Mouse (Mus musculus): Measurements from ENCODE around the gene Tmco1. TPM values are rescaled to one million over a fixed set of nuclear protein-coding genes. Genes with fewer than 3 reads are reported as not detected.
A peak's percentile ranks its signal among the peaks of the same experiment; 100 is the strongest.

Gene Tmco1
- polyA plus RNA-seq, 1 experiment from 2014 or later = 79.7 TPM

DNA sequence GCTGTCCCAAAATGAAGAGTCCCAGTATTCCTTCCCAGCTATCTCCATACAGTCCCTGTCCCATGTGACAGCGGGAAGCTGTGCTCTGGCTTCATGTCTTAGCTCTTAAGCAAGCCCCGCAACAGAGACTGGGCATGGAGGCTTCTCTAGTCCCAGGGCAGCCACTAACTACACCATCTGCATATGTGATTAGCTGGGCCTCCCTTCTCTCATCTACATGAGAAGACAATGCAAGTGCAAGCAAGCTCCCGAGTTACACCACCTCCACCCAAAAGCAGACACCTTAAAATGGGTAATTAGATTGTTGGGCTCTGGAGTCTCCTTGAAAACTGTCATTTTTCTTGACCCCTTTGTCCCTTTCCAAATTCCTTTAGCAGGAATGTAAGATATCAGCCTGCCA lies 26.1 kb upstream of the Tmco1 start:
- H3K9ac ChIP-seq (replicated peaks; ENCODE audit: low read depth, low read length) = no peak overlapping the region
- no peak overlapping the region for H3K27ac ChIP-seq (ENCODE audit: low read length)
- H3K4me1 ChIP-seq (replicated peaks; ENCODE audit: control insufficient read depth, insufficient read depth, low read length) = peaks cover 16% of the 10 kb centered on the region
- H3K4me3 ChIP-seq (replicated peaks; ENCODE audit: low read length) = no peak overlapping the region
- no peak for ATAC-seq
- no peaks in the 10 kb centered on the region for H3K9me3 ChIP-seq (ENCODE audit: control insufficient read depth, low read length)
- H3K36me3 ChIP-seq (ENCODE audit: control insufficient read depth, insufficient read depth) = no peaks in the 10 kb centered on the region
- WGBS = 30% methylated on average over 3 of the region's 3 CpGs
- 0 out of 2 replicates have a peak overlapping the region, but pooled peaks have one; percentile 53 for H3K4me2 ChIP-seq (ENCODE audit: low read length)
- no peaks in the 10 kb centered on the region for H3K27me3 ChIP-seq (replicated peaks; ENCODE audit: control insufficient read depth, insufficient read depth, low read length)

DNA sequence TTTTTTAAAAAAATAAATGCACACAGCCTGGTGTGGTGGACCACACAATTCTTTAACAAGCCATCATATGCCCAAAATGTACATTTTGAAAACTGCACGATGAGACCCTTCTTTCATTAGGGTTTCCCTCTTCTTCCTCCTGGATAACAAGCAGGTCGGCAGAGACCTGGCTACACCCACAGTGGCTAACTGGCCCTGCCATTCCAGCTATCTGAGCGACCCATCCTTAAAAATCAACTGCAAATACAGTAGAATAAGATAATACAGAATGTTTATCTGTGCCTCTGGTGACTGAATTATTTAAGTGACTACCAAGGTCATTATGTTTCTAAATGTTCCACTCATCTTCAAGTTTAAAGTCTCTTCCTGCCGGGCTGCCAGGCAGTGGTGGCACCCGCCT lies 25.4 kb upstream of the Tmco1 start:
- Histone ChIP-seq H3K9me3 (ENCODE audit: control insufficient read depth, low read length) (no peaks in the 10 kb centered on the region), H3K36me3 (ENCODE audit: control insufficient read depth, insufficient read depth) (no peaks in the 10 kb centered on the region), H3K27me3 (replicated peaks; ENCODE audit: control insufficient read depth, insufficient read depth, low read length) (no peaks in the 10 kb centered on the region), H3K4me1 (replicated peaks; ENCODE audit: control insufficient read depth, insufficient read depth, low read length) (peaks cover 16% of the 10 kb centered on the region), H3K27ac (ENCODE audit: low read length) (no peak overlapping the region), H3K4me3 (replicated peaks; ENCODE audit: low read length) (peak overlapping the region; percentile 85), H3K9ac (replicated peaks; ENCODE audit: low read depth, low read length) (peak overlapping the region; percentile 88), H3K4me2 (ENCODE audit: low read length) (peak overlapping the region; percentile 53)
- ATAC-seq = no peak
- 49% methylated on average over 5 of the region's 5 CpGs for WGBS

DNA sequence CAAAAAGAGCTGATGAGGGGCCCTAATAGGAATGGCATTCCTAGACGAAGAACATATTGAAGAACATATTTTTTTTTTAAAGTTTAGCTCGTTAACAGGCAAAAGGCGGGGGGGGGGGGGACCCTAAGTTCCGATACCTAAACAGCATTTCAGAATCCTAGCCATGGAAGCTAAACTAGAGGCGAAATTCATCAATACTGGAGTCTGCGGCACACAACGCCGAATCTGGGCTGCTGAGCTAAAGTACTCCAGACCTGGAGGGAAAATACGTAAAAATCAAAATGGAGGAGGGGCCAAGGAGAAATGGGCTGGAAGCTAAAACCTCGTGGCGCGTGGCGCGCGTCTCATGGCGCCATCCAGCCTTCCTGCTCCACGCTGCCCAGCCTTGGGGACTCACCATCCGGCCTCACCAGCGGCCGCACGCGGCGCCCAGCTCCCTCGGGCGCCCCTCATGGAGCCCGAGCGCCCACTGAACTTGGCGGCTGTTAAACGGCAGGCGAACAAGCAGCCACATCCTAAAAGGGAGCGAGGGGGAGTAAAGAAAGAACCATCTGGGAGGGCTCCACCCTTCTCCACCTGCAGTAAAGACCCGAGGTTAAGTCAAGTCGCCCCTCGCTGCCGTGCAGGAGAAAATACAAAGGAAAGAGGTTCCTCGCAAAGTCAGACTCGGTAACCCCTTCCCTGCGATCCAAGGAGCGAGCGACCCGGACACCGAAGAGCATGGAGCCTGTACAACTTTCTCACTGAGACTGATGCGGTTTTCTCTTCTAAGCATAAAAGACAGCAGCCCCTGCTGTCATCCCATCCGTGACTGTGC lies 24.5 kb upstream of the Tmco1 start:
- Histone ChIP-seq H3K36me3 (ENCODE audit: control insufficient read depth, insufficient read depth) (no peaks in the 10 kb centered on the region), H3K4me2 (ENCODE audit: low read length) (peak overlapping the region; percentile 53), H3K9ac (replicated peaks; ENCODE audit: low read depth, low read length) (peak overlapping the region; percentile 88), H3K4me1 (replicated peaks; ENCODE audit: control insufficient read depth, insufficient read depth, low read length) (peaks cover 16% of the 10 kb centered on the region), H3K4me3 (replicated peaks; ENCODE audit: low read length) (peak overlapping the region; percentile 85), H3K9me3 (ENCODE audit: control insufficient read depth, low read length) (no peaks in the 10 kb centered on the region), H3K27ac (ENCODE audit: low read length) (peak overlapping the region; percentile 98), H3K27me3 (replicated peaks; ENCODE audit: control insufficient read depth, insufficient read depth, low read length) (no peaks in the 10 kb centered on the region)
- ATAC-seq = peak; percentile 57
- under 1% methylated on average over 44 of the region's 44 CpGs for WGBS

DNA sequence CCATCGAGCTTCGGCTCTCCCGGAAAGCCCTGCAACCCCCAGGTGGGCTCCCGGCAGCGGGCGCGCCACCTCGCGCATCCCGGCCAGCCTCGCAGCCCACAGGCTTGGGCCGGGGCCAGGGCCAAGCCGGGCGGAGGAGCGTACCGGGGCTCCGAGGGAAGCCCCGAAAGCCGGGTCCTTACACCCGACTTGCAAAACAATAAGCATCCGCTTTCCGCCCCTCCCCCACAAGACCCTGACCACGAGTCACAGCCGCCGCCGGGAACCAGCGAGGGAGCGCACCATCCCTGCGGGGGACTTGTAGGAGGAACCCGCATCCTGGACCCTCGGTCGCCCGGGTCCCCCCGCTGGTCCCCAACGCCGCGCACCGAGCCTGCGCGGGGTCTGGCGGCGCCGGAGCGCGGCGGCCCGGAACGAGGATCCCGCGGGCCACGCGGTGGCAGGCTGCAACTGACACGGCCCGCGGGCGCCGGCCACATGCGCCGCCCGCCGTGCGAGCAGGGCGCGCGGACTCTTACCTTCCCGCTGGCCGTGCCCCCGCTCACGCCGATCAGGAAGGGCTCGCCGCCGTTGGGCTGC lies 23.8 kb upstream of the Tmco1 start:
- H3K9me3 ChIP-seq (ENCODE audit: control insufficient read depth, low read length) = no peaks in the 10 kb centered on the region
- no peaks in the 10 kb centered on the region for H3K36me3 ChIP-seq (ENCODE audit: control insufficient read depth, insufficient read depth)
- H3K27me3 ChIP-seq (replicated peaks; ENCODE audit: control insufficient read depth, insufficient read depth, low read length) = no peaks in the 10 kb centered on the region
- H3K9ac ChIP-seq (replicated peaks; ENCODE audit: low read depth, low read length) = peak overlapping the region; percentile 88
- H3K27ac ChIP-seq (ENCODE audit: low read length) = peak overlapping the region; percentile 98
- H3K4me1 ChIP-seq (replicated peaks; ENCODE audit: control insufficient read depth, insufficient read depth, low read length) = peaks cover 16% of the 10 kb centered on the region
- H3K4me2 ChIP-seq (ENCODE audit: low read length) = peak overlapping the region; percentile 53
- peak; percentile 68 for ATAC-seq
- H3K4me3 ChIP-seq (replicated peaks; ENCODE audit: low read length) = peak overlapping the region; percentile 85
- under 1% methylated on average over 62 of the region's 73 CpGs for WGBS

DNA sequence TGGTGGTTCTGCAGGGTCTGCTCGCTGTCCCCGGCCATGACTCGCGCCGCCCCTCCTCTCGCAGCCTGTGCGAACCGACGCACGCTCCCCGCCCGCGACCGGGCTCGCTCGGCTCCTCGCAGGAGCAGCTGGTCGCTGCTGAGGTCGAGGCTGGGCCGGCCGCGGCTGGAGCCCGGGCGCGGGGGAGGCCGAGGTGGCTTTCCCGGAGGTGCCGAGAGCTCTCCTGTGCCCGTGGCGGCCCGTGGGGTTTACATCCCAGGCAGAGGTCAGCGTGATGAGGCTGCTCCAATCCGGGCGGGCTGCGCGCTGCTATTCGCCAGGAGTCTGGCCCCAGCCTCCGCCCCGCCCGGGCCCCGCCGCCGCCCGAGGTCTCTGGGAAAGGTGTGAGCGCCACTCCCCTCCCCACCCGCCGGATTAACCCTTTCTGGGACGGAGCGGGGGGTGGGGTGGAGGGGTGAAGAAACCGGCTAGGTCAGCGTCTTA lies 23.3 kb upstream of the Tmco1 start:
- ATAC-seq = peak; percentile 84
- peaks cover 20% of the 10 kb centered on the region for H3K4me1 ChIP-seq (replicated peaks; ENCODE audit: control insufficient read depth, insufficient read depth, low read length)
- H3K27me3 ChIP-seq (replicated peaks; ENCODE audit: control insufficient read depth, insufficient read depth, low read length) = no peaks in the 10 kb centered on the region
- H3K9me3 ChIP-seq (ENCODE audit: control insufficient read depth, low read length) = no peaks in the 10 kb centered on the region
- no peaks in the 10 kb centered on the region for H3K36me3 ChIP-seq (ENCODE audit: control insufficient read depth, insufficient read depth)
- peak overlapping the region; percentile 88 for H3K9ac ChIP-seq (replicated peaks; ENCODE audit: low read depth, low read length)
- WGBS = under 1% methylated on average over 42 of the region's 51 CpGs
- peak overlapping the region; percentile 98 for H3K27ac ChIP-seq (ENCODE audit: low read length)
- H3K4me2 ChIP-seq (ENCODE audit: low read length) = peak overlapping the region; percentile 53
- peak overlapping the region; percentile 85 for H3K4me3 ChIP-seq (replicated peaks; ENCODE audit: low read length)

DNA sequence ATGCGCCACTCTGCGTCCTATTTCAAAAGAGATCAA lies 23.0 kb upstream of the Tmco1 start, which contains the start of gene Uck2:
Uck2 (minus strand) TSS at position 1 of the 36 bp plus-strand sequence.
- peak within 1 kb of the TSS; percentile 85 for H3K4me3 ChIP-seq (replicated peaks; ENCODE audit: low read length)
- H3K4me2 ChIP-seq (ENCODE audit: low read length) = peak within 1 kb of the TSS; percentile 53
- no peaks in the 10 kb centered on the region for H3K9me3 ChIP-seq (ENCODE audit: control insufficient read depth, low read length)
- WGBS = 0% methylated on average over 2 of the region's 2 CpGs
- H3K9ac ChIP-seq (replicated peaks; ENCODE audit: low read depth, low read length) = peak within 1 kb of the TSS; percentile 88
- ATAC-seq = no peak
- peak within 1 kb of the TSS; percentile 98 for H3K27ac ChIP-seq (ENCODE audit: low read length)
- H3K27me3 ChIP-seq (replicated peaks; ENCODE audit: control insufficient read depth, insufficient read depth, low read length) = no peaks in the 10 kb centered on the region
- H3K4me1 ChIP-seq (replicated peaks; ENCODE audit: control insufficient read depth, insufficient read depth, low read length) = peaks cover 22% of the 10 kb centered on the region
- no peaks in the 10 kb centered on the region for H3K36me3 ChIP-seq (ENCODE audit: control insufficient read depth, insufficient read depth)

DNA sequence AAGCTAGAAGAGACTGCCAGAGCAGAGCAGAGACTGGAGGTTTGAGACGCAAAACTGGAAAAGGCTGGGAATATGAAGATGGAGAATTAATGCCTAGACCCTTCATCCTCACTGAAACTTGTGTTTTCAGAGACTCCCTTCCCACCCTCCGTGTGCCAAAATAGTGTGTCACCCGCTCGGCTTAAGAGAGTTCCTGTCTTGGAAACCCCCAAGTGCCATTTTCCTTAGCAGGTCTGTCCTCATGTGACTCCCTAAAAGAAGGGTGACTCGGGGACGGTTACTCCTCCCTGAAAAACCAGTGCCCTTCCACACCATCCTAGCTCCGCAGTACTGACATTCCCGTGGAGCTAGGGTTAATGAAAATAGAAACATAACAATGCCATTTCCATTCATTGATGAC lies 22.8 kb upstream of the Tmco1 start:
- Histone ChIP-seq H3K4me2 (ENCODE audit: low read length) (peak overlapping the region; percentile 53), H3K27ac (ENCODE audit: low read length) (peak overlapping the region; percentile 98), H3K4me1 (replicated peaks; ENCODE audit: control insufficient read depth, insufficient read depth, low read length) (peaks cover 22% of the 10 kb centered on the region), H3K36me3 (ENCODE audit: control insufficient read depth, insufficient read depth) (no peaks in the 10 kb centered on the region), H3K4me3 (replicated peaks; ENCODE audit: low read length) (peak overlapping the region; percentile 85), H3K27me3 (replicated peaks; ENCODE audit: control insufficient read depth, insufficient read depth, low read length) (no peaks in the 10 kb centered on the region), H3K9me3 (ENCODE audit: control insufficient read depth, low read length) (no peaks in the 10 kb centered on the region), H3K9ac (replicated peaks; ENCODE audit: low read depth, low read length) (peak overlapping the region; percentile 88)
- ATAC-seq = 0 out of 2 replicates have a peak, but pooled peaks have one; percentile 0
- WGBS = under 1% methylated on average over 8 of the region's 8 CpGs

DNA sequence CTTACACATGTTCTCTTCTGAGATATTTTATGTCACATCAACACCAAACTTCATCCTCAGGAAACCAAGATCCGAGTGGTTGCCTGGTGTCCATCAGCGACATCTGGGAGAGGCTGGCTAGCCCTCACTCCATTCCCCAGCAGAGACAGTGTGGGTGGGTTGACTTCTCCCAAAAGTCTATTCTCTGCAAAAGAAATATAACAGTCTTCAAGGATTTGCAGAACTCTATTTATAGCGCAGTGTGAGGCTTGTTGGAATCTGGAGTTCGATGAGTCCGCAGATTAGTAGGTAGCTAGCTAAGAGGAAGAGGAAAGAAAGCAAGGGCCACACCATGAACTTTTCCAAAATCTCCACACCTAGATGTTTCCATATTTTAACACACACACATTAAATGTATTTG lies 21.0 kb upstream of the Tmco1 start:
- Histone ChIP-seq H3K4me2 (ENCODE audit: low read length) (no peak overlapping the region), H3K4me3 (replicated peaks; ENCODE audit: low read length) (no peak overlapping the region), H3K4me1 (replicated peaks; ENCODE audit: control insufficient read depth, insufficient read depth, low read length) (peaks cover 20% of the 10 kb centered on the region), H3K27me3 (replicated peaks; ENCODE audit: control insufficient read depth, insufficient read depth, low read length) (no peaks in the 10 kb centered on the region), H3K9ac (replicated peaks; ENCODE audit: low read depth, low read length) (no peak overlapping the region), H3K9me3 (ENCODE audit: control insufficient read depth, low read length) (no peaks in the 10 kb centered on the region), H3K36me3 (ENCODE audit: control insufficient read depth, insufficient read depth) (no peaks in the 10 kb centered on the region), H3K27ac (ENCODE audit: low read length) (no peak overlapping the region)
- no peak for ATAC-seq
- 92% methylated on average over 5 of the region's 5 CpGs for WGBS

DNA sequence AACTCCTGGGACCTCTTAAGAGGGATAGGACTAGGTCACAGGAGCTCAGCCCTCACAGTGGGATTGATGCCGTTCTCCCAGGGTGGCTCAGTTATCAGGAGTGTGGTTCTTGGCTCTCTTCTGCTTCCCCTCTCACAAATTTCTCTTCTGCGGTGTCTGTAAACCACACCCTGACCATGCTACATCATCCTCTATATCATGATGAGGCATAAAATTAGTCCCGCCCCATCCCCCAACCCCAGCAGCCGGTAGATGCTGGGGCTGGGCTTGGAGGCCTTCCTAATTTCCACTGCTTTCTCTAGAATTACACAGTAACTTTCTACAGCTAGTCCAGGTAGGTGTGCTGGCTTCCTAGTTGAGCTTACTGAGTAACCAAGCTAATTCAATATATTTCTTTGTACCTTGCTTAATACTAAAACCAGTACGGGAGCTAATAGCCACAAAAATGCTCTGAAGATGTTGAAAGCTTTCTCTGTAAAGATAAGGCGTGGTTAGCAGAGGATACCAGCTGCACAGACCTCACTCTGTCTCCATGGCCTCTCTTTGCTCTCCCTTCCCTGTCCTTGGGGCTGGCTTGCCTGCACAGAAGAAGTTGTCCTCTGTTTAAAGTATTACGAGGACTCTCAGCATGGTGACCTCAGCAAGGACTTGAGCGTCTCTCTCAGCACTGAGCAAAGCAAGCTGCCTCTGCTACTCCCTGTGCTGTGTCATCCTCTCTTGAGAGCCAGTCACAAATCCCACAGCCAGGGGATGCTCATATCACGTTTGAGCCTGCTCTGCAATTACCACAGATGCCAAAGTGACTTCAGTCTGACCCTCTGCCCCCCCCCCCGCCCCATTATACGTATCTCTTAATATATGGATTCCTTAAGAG lies 19.3 kb upstream of the Tmco1 start:
- H3K4me3 ChIP-seq (replicated peaks; ENCODE audit: low read length) = no peak overlapping the region
- no peaks in the 10 kb centered on the region for H3K36me3 ChIP-seq (ENCODE audit: control insufficient read depth, insufficient read depth)
- H3K27me3 ChIP-seq (replicated peaks; ENCODE audit: control insufficient read depth, insufficient read depth, low read length) = no peaks in the 10 kb centered on the region
- no peak overlapping the region for H3K4me2 ChIP-seq (ENCODE audit: low read length)
- peaks cover 10% of the 10 kb centered on the region for H3K4me1 ChIP-seq (replicated peaks; ENCODE audit: control insufficient read depth, insufficient read depth, low read length)
- no peak overlapping the region for H3K27ac ChIP-seq (ENCODE audit: low read length)
- 49% methylated on average over 11 of the region's 11 CpGs for WGBS
- ATAC-seq = no peak
- H3K9me3 ChIP-seq (ENCODE audit: control insufficient read depth, low read length) = no peaks in the 10 kb centered on the region
- no peak overlapping the region for H3K9ac ChIP-seq (replicated peaks; ENCODE audit: low read depth, low read length)

Measured in forebrain, embryonic 16.5 days (tissue).